ENCODE assay signal across 21 mouse cellular contexts in genomic region chr2:136919433-136919832, GRCm38 (mm10). TPM values are rescaled to one million over a fixed set of nuclear protein-coding genes. Genes with fewer than 3 reads are reported as not detected.
DNase-seq lines count a peak whose midpoint lies in the region; ATAC-seq and TF ChIP-seq lines count a peak whose summit lies in the region.
"Had no signal": no experiment of that assay in that cellular context is flagged by ENCODE, and none has a peak within 500 bp of the region (broad histone marks: within the 10 kb centered on the region; RNA-seq: fewer than 3 reads in every experiment).

No protein-coding gene starts in this region.

- no peak for TF ChIP-seq CTCF in gastrocnemius, adult 2 months (IDR thresholded peaks at IDR 0.05)

- no peak for ATAC-seq in inflammation-experienced regulatory T-cells, adult 6 months

- H3K27ac ChIP-seq in gastrocnemius, adult 2 months: peak overlapping the region; percentile 79
- H3K27ac ChIP-seq in macrophage: peak overlapping the region; percentile 75
- H3K27ac ChIP-seq: embryonic facial prominence, embryonic 12.5 days; forebrain, embryonic 12.5 days; heart, adult 2 months; hindbrain, embryonic 14.5 days; limb, embryonic 10.5 days; neural tube, embryonic 12.5 days had no signal

- H3K4me3 ChIP-seq in gastrocnemius, adult 2 months: no peak overlapping the region
- H3K4me3 ChIP-seq in macrophage (ENCODE audit: inconsistent target): no peak overlapping the region
- H3K4me3 ChIP-seq: embryonic facial prominence, embryonic 12.5 days; forebrain, embryonic 12.5 days; heart, adult 2 months; limb, embryonic 10.5 days; neural tube, embryonic 12.5 days had no signal

- H3K36me3 ChIP-seq in macrophage (ENCODE audit: inconsistent target): no peaks in the 10 kb centered on the region
- H3K36me3 ChIP-seq: embryonic facial prominence, embryonic 12.5 days; forebrain, embryonic 12.5 days; limb, embryonic 10.5 days; neural tube, embryonic 12.5 days had no signal

- 91% methylated on average over 1 of the region's 1 CpGs for WGBS in macrophage (ENCODE audit: missing documents)

- intact Hi-C loops in gastrocnemius, adult 2 months (cut with DNase I): no loop called here
- intact Hi-C loops in gastrocnemius, postnatal 14 days (cut with DNase I; ENCODE audit: low total_unique reads): loop anchor here (5.0 to 10.0 kb wide), 3 partner anchors 175 to 1023 kb away; no protein-coding TSS in a partner anchor

- DNase-seq in gastrocnemius, adult 2 months: peak; percentile 49
- DNase-seq in gastrocnemius, postnatal 14 days: no peak
- DNase-seq in right cerebral cortex, adult 18-20 months: peak; percentile 5
- no peak for DNase-seq in right cerebral cortex, postnatal 36 days (ENCODE audit: low spot score in 2 of 2)
- peak; percentile 47 to 59 for DNase-seq in urinary bladder, postnatal 4 days (ENCODE audit: low spot score in 2 of 2)
- no peak for DNase-seq in layer of hippocampus, adult 11-12 months (ENCODE audit: low spot score)
- DNase-seq: adrenal gland, postnatal 36 days; cerebellum, postnatal 25 days; heart, adult 2 months; kidney, adult 9 months; lung, adult 2 months; right cerebral cortex, postnatal 25 days had no signal

- peaks cover 47% of the 10 kb centered on the region; the same call in 1 of the 2 replicates for H3K79me2 ChIP-seq in macrophage (ENCODE audit: inconsistent target)

RNA-seq across cellular contexts. Expression of gene AL731706.1, which starts 28.2 kb away (rescaled TPM):
- total RNA-seq in gastrocnemius, adult 2 months (2021): 10 to 100 TPM; 22.5 to 28.0 TPM
- 10 to 100 TPM; 13.3 to 15.9 TPM for total RNA-seq in gastrocnemius, postnatal 14 days (2021)
- 1 to 10 TPM in 25 of 26 experiments, not detected in 1; 1.2 to 7.6 (median 2.8) TPM for total RNA-seq in macrophage (2018; cell fraction: chromatin; rRNA removed)
- total RNA-seq in macrophage (2018; cell fraction: cytosol; rRNA removed): 10 to 100 TPM; 10.3 to 18.2 (median 13.4) TPM
- total RNA-seq in macrophage (2018; cell fraction: nucleus; rRNA removed): 10 to 100 TPM in 1 of 26 experiments, 1 to 10 TPM in 24, not detected in 1; 1.1 to 11.8 (median 5.2) TPM
- 6.9 to 25.4 TPM (median 19.1 TPM) in 3 replicates for polyA plus RNA-seq in macrophage (2018)
- 10 to 100 TPM; 14.1 to 26.3 (median 18.6) TPM for polyA plus RNA-seq in inflammation-experienced regulatory T-cells, adult 6 months (2017; shearing (Covaris generic))

RNA-seq across cellular contexts. Expression of gene Mkks, which starts 28.2 kb away (rescaled TPM):
- total RNA-seq in gastrocnemius, adult 2 months (2021): 10 to 100 TPM; 33.5 to 38.2 TPM
- 10 to 100 TPM; 16.2 to 23.4 TPM for total RNA-seq in gastrocnemius, postnatal 14 days (2021)
- 10 to 100 TPM in 1 of 26 experiments, 1 to 10 TPM in 25; 1.5 to 12.5 (median 3.4) TPM for total RNA-seq in macrophage (2018; cell fraction: chromatin; rRNA removed)
- total RNA-seq in macrophage (2018; cell fraction: cytosol; rRNA removed): 10 to 100 TPM in 24 of 26 experiments, 1 to 10 TPM in 2; 8.8 to 23.6 (median 14.8) TPM
- total RNA-seq in macrophage (2018; cell fraction: nucleus; rRNA removed): 10 to 100 TPM in 1 of 26 experiments, 1 to 10 TPM in 25; 1.5 to 11.4 (median 4.2) TPM
- 4.2 to 14.7 TPM (median 6.5 TPM) in 3 replicates for polyA plus RNA-seq in macrophage (2018)
- polyA plus RNA-seq in inflammation-experienced regulatory T-cells, adult 6 months (2017; shearing (Covaris generic)): 10 to 100 TPM; 11.4 to 13.7 (median 11.5) TPM

RNA-seq across cellular contexts. Expression of gene Slx4ip, which starts 28.4 kb away (rescaled TPM):
- 1 to 10 TPM; 2.6 to 4.8 TPM for total RNA-seq in gastrocnemius, adult 2 months (2021)
- total RNA-seq in gastrocnemius, postnatal 14 days (2021): 1 to 10 TPM; 2.4 to 2.7 TPM
- total RNA-seq in macrophage (2018; cell fraction: chromatin; rRNA removed): 10 to 100 TPM in 23 of 26 experiments, 1 to 10 TPM in 3; 7.1 to 21.5 (median 15.6) TPM
- 1 to 10 TPM; 3.5 to 8.5 (median 5.9) TPM for total RNA-seq in macrophage (2018; cell fraction: cytosol; rRNA removed)
- 10 to 100 TPM in 24 of 26 experiments, 1 to 10 TPM in 2; 8.5 to 19.5 (median 13.9) TPM for total RNA-seq in macrophage (2018; cell fraction: nucleus; rRNA removed)
- 3.9 to 6.4 TPM (median 4.0 TPM) in 3 replicates for polyA plus RNA-seq in macrophage (2018)
- 1 to 10 TPM; 4.8 to 6.7 (median 6.1) TPM for polyA plus RNA-seq in inflammation-experienced regulatory T-cells, adult 6 months (2017; shearing (Covaris generic))

RNA-seq across cellular contexts. Expression of gene AL731706.2, which starts 34.0 kb away (rescaled TPM):
- total RNA-seq in gastrocnemius, adult 2 months (2021): 10 to 100 TPM; 15.3 to 37.8 TPM
- total RNA-seq in gastrocnemius, postnatal 14 days (2021): 10 to 100 TPM; 16.9 to 26.8 TPM
- total RNA-seq in macrophage (2018; cell fraction: chromatin; rRNA removed): not detected
- total RNA-seq in macrophage (2018; cell fraction: cytosol; rRNA removed): 10 to 100 TPM in 9 of 26 experiments, 1 to 10 TPM in 3, not detected in 14; 8.4 to 28.2 (median 15.3) TPM
- total RNA-seq in macrophage (2018; cell fraction: nucleus; rRNA removed): not detected
- 17.0 TPM in 1 of 3 replicates, not detected in the others for polyA plus RNA-seq in macrophage (2018)
- 10 to 100 TPM in 2 of 3 experiments, not detected in 1; 13.1 to 24.4 TPM for polyA plus RNA-seq in inflammation-experienced regulatory T-cells, adult 6 months (2017; shearing (Covaris generic))
- total RNA-seq: ES-E14 had no signal
- polyA plus RNA-seq: heart, adult 2 months; large intestine, adult 2 months; lung, adult 2 months had no signal

Comparison
In these comparisons a context has a peak if more than half of its experiments do, and no peak if none do; other contexts are left out.
1. DNase-seq: peak in gastrocnemius, adult 2 months (single experiment), right cerebral cortex, adult 18-20 months (single experiment) and urinary bladder, postnatal 4 days (2 of 2); none in gastrocnemius, postnatal 14 days (single experiment), right cerebral cortex, postnatal 36 days (0 of 2) and layer of hippocampus, adult 11-12 months (single experiment).